ENCODE assay signal across 9 mouse cellular contexts in genomic region chr14:124192815-124193142, GRCm38 (mm10).
DNase-seq lines count a peak whose midpoint lies in the region; ATAC-seq lines count a peak whose summit lies in the region.
"Had no signal": no experiment of that assay in that cellular context is flagged by ENCODE, and none has a peak within 500 bp of the region (broad histone marks: within the 10 kb centered on the region; RNA-seq: fewer than 3 reads in every experiment).

No protein-coding gene starts in this region.

- no peak overlapping the region for H3K9ac ChIP-seq in heart, embryonic 11.5 days (ENCODE audit: low read depth, low read length)
- peak overlapping the region; percentile 61 for H3K9ac ChIP-seq in forebrain, embryonic 12.5 days
- no peak overlapping the region for H3K9ac ChIP-seq in limb, embryonic 13.5 days
- H3K9ac ChIP-seq: liver, embryonic 12.5 days had no signal

- no peaks in the 10 kb centered on the region for H3K4me1 ChIP-seq in heart, embryonic 11.5 days (ENCODE audit: control insufficient read depth, insufficient read depth, low read length)
- H3K4me1 ChIP-seq in forebrain, embryonic 12.5 days: peaks cover 18% of the 10 kb centered on the region
- H3K4me1 ChIP-seq in limb, embryonic 13.5 days: peaks cover 5% of the 10 kb centered on the region; the same call in 1 of the 2 replicates
- H3K4me1 ChIP-seq: liver, embryonic 12.5 days had no signal

- H3K9me3 ChIP-seq in heart, embryonic 11.5 days (replicated peaks; ENCODE audit: control insufficient read depth, low read length): no peaks in the 10 kb centered on the region
- no peaks in the 10 kb centered on the region for H3K9me3 ChIP-seq in forebrain, embryonic 12.5 days
- no peaks in the 10 kb centered on the region for H3K9me3 ChIP-seq in limb, embryonic 13.5 days
- H3K9me3 ChIP-seq: liver, embryonic 12.5 days had no signal

- no peak for DNase-seq in heart, adult 9 months (ENCODE audit: low spot score in 2 of 2)
- DNase-seq in ZHBTc4 (ENCODE audit: low read depth, low spot score): peak; percentile 5
- no peak for DNase-seq in ovary, postnatal 14 days (ENCODE audit: low spot score)

- peak overlapping the region; percentile 39 for H3K4me3 ChIP-seq in heart, embryonic 11.5 days (ENCODE audit: low read depth, low read length)
- peak overlapping the region; percentile 51 for H3K4me3 ChIP-seq in forebrain, embryonic 12.5 days (replicated peaks)
- peak overlapping the region; percentile 26; the same call in 1 of the 2 replicates for H3K4me3 ChIP-seq in limb, embryonic 13.5 days
- H3K4me3 ChIP-seq: liver, embryonic 12.5 days had no signal

- H3K27ac ChIP-seq in heart, embryonic 11.5 days (ENCODE audit: low read depth, low read length): no peak overlapping the region
- H3K27ac ChIP-seq in forebrain, embryonic 12.5 days: no peak overlapping the region; the same call in 1 of the 2 replicates
- no peak overlapping the region for H3K27ac ChIP-seq in limb, embryonic 13.5 days
- H3K27ac ChIP-seq: liver, embryonic 12.5 days had no signal

- ATAC-seq in heart, embryonic 11.5 days (replicated peaks; ENCODE audit: insufficient number of reproducible peaks, low FRiP score, low TSS enrichment): 0 out of 2 replicates have a peak, but pooled peaks have one; percentile 46
- ATAC-seq in forebrain, embryonic 12.5 days (ENCODE audit: low FRiP score): peak; percentile 57
- ATAC-seq in limb, embryonic 13.5 days (ENCODE audit: low FRiP score, low read depth): no peak
- no peak for ATAC-seq in frontal cortex, adult (ENCODE audit: low TSS enrichment)
- ATAC-seq in activated CD4-positive, CD25-positive, alpha-beta regulatory T cell, adult 4 months: no peak
- ATAC-seq: liver, embryonic 12.5 days had no signal

- peak overlapping the region; percentile 69 for H3K4me2 ChIP-seq in heart, embryonic 11.5 days
- peak overlapping the region; percentile 92 for H3K4me2 ChIP-seq in forebrain, embryonic 12.5 days
- H3K4me2 ChIP-seq in limb, embryonic 13.5 days (replicated peaks): 0 out of 2 replicates have a peak overlapping the region, but pooled peaks have one; percentile 54

- 6% methylated on average over 15 of the region's 15 CpGs for WGBS in heart, embryonic 11.5 days (ENCODE audit: insufficient replicate concordance)
- WGBS in forebrain, embryonic 12.5 days: 4% methylated on average over 15 of the region's 15 CpGs
- WGBS in limb, embryonic 13.5 days: 7% methylated on average over 15 of the region's 15 CpGs

- peaks cover 22% of the 10 kb centered on the region for H3K27me3 ChIP-seq in heart, embryonic 11.5 days (ENCODE audit: control insufficient read depth, insufficient read depth, low read length)
- H3K27me3 ChIP-seq in forebrain, embryonic 12.5 days: peaks cover 23% of the 10 kb centered on the region
- peaks cover 43% of the 10 kb centered on the region for H3K27me3 ChIP-seq in limb, embryonic 13.5 days

- H3K36me3 ChIP-seq in heart, embryonic 11.5 days (ENCODE audit: control insufficient read depth, insufficient read depth, low read length): no peaks in the 10 kb centered on the region
- H3K36me3 ChIP-seq in forebrain, embryonic 12.5 days (replicated peaks): no peaks in the 10 kb centered on the region
- no peaks in the 10 kb centered on the region for H3K36me3 ChIP-seq in limb, embryonic 13.5 days
- H3K36me3 ChIP-seq: liver, embryonic 12.5 days had no signal

Comparison
In these comparisons a context has a peak if more than half of its experiments do, and no peak if none do; other contexts are left out.
1. ATAC-seq: peak in heart, embryonic 11.5 days (single experiment) and forebrain, embryonic 12.5 days (single experiment); none in limb, embryonic 13.5 days (single experiment), frontal cortex, adult (single experiment) and activated CD4-positive, CD25-positive, alpha-beta regulatory T cell, adult 4 months (single experiment).
2. Peak in every context shown above with its lines, with median percentiles within 50 percentile points of each other: H3K4me2 ChIP-seq and H3K4me3 ChIP-seq.